Mouse (Mus musculus): ENCODE measurements at regions not wholly inside any gene's neighbourhood (a gene's known extent, or its start where the extent isn't known, plus 50 kb on each side); places are given as distances from the start of the nearest gene placed in this dataset.
"Not testable (repeated sequence)": the region's sequence is repeated elsewhere in the genome, so short reads cannot be mapped to it uniquely, and the experiment has no call there.

DNA sequence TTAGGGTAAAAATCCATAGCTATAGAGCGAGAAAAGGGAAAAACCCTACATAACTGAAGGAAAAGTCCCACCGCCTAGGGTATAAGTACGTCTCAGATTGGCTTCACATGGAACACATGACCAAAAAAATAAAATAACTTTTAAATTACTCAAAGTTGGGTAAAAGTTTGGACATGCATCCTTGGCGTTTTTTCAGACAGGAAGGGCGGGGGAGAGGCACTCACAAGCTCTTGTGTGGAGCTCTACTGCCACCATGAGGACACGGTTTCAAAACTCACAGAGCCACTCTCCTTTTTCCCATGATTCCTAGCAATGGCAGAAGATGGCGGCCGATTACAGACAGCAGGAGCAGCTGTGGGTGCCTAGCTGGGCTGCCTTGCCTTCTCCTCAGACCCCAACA lies 188.6 kb upstream of the Olfr1324 start:
- not testable (repeated sequence) for TF ChIP-seq CTCF (IDR thresholded peaks at IDR 0.05; ENCODE audit: low read depth, low read length); POLR2AphosphoS5 (IDR thresholded peaks at IDR 0.05; ENCODE audit: insufficient replicate concordance, low read depth, low read length); TAL1 (conservative IDR thresholded peaks at IDR 0.05; ENCODE audit: low read depth, low read length); GATA1 (IDR thresholded peaks at IDR 0.05; ENCODE audit: borderline replicate concordance, low read length); GATA2 (IDR thresholded peaks at IDR 0.05; ENCODE audit: borderline replicate concordance, low read depth, low read length)
